Mouse (Mus musculus) ES-Bruce4 (cell line): Measurements from ENCODE around the gene Stoml3. TPM values are rescaled to one million over a fixed set of nuclear protein-coding genes. Genes with fewer than 3 reads are reported as not detected.

Source experiments
- H3K27ac ChIP-seq: 2 replicates; pipeline ENCODE4 v1.5.1; 2012; ENCODE audit warnings: low read length, inconsistent platforms; ENCODE audit not compliant: insufficient read depth
- H3K27me3 ChIP-seq: 2 replicates; pipeline ENCODE4 v1.6.1; 2012; ENCODE audit warnings: mild to moderate bottlenecking, low read length, inconsistent platforms; ENCODE audit not compliant: control insufficient read depth, poor library complexity, insufficient read depth, severe bottlenecking
- H3K36me3 ChIP-seq: 2 replicates; pipeline ENCODE4 v1.6.1; 2012; ENCODE audit warnings: inconsistent platforms, mild to moderate bottlenecking, low read length, moderate library complexity; ENCODE audit not compliant: control insufficient read depth, poor library complexity, insufficient read depth, severe bottlenecking
- H3K4me1 ChIP-seq: one replicate; pipeline ENCODE4 v1.8.1; 2011; ENCODE audit warnings: low read length; ENCODE audit not compliant: control insufficient read depth, insufficient read depth
- H3K4me3 ChIP-seq: 2 replicates; pipeline ENCODE4 v1.5.1; 2011; ENCODE audit warnings: low read depth, mild to moderate bottlenecking, low read length
- H3K9ac ChIP-seq: 2 replicates; pipeline ENCODE4 v1.6.1; 2012; ENCODE audit warnings: low read depth, mild to moderate bottlenecking, inconsistent platforms; ENCODE audit not compliant: poor library complexity, severe bottlenecking
- H3K9me3 ChIP-seq: replicated peaks from 2 replicates; pipeline ENCODE4 v1.6.1; 2012; ENCODE audit warnings: mild to moderate bottlenecking, low read length, inconsistent platforms; ENCODE audit not compliant: control insufficient read depth, poor library complexity, insufficient read depth, severe bottlenecking
- CTCF ChIP-seq: IDR thresholded peaks from one replicate; pipeline ENCODE4 v1.8.1; 2011; ENCODE audit warnings: low read depth, low read length
- EP300 ChIP-seq: IDR thresholded peaks from 2 replicates; pipeline ENCODE4 v1.6.1; 2011; ENCODE audit warnings: low read depth, low read length; ENCODE audit not compliant: insufficient read depth
- POLR2A ChIP-seq: IDR thresholded peaks from one replicate; pipeline ENCODE4 v1.8.1; 2011; ENCODE audit warnings: low read length; ENCODE audit not compliant: insufficient read depth
- polyA plus RNA-seq: library from polyadenylated mRNA; stranded (reverse); fragments of >200 nt; gene quantifications from 2 replicates; pipeline ENCODE4 v1.2.4, GENCODE M21; 2011; ENCODE audit warnings: low read depth; ENCODE audit not compliant: missing spikeins, insufficient read depth, insufficient read length

The Stoml3 gene
- polyA plus RNA-seq, 1 experiment: not detected

GRCm38 (mm10) chr3:53467356-53467755 is 21.1 kb upstream of the Stoml3 start:
- Histone ChIP-seq H3K36me3 (peaks cover 9% of the 10 kb centered on the region), H3K9ac (no peak overlapping the region), H3K9me3 (no peaks in the 10 kb centered on the region), H3K27me3 (no peaks in the 10 kb centered on the region), H3K4me1 (peaks cover 2% of the 10 kb centered on the region), H3K4me3 (no peak overlapping the region), H3K27ac (no peak overlapping the region)
- TF ChIP-seq EP300: no peak
- TF ChIP-seq POLR2A: no peak
- TF ChIP-seq CTCF: no peak

- no peak for TF ChIP-seq CTCF
- no peak for TF ChIP-seq POLR2A
- no peak for TF ChIP-seq EP300
- peaks cover 2% of the 10 kb centered on the region for H3K4me1 ChIP-seq
- H3K9ac ChIP-seq: no peak overlapping the region
- no peak overlapping the region for H3K4me3 ChIP-seq
- H3K27me3 ChIP-seq: no peaks in the 10 kb centered on the region
- H3K36me3 ChIP-seq: peaks cover 23% of the 10 kb centered on the region
- H3K27ac ChIP-seq: no peak overlapping the region
- no peaks in the 10 kb centered on the region for H3K9me3 ChIP-seq
Measured at GRCm38 (mm10) chr3:53469650-53470049, 18.8 kb upstream of the Stoml3 start.

- TF ChIP-seq POLR2A (no peak), EP300 (no peak), CTCF (no peak)
- Histone ChIP-seq H3K9ac (no peak overlapping the region), H3K27me3 (no peaks in the 10 kb centered on the region), H3K9me3 (no peaks in the 10 kb centered on the region), H3K27ac (no peak overlapping the region), H3K4me3 (no peak overlapping the region), H3K4me1 (peaks cover 2% of the 10 kb centered on the region), H3K36me3 (peaks cover 34% of the 10 kb centered on the region)
Measured at GRCm38 (mm10) chr3:53472061-53472460, 16.4 kb upstream of the Stoml3 start.

- Histone ChIP-seq H3K9me3 (no peaks in the 10 kb centered on the region), H3K4me1 (peaks cover 1% of the 10 kb centered on the region), H3K9ac (no peak overlapping the region), H3K27me3 (no peaks in the 10 kb centered on the region), H3K4me3 (no peak overlapping the region), H3K36me3 (peaks cover 34% of the 10 kb centered on the region), H3K27ac (no peak overlapping the region)
- no peak for TF ChIP-seq CTCF
- no peak for TF ChIP-seq EP300
- TF ChIP-seq POLR2A: no peak
Measured at GRCm38 (mm10) chr3:53474179-53474578, 14.3 kb upstream of the Stoml3 start.

GRCm38 (mm10) chr3:53475889-53476288 is 12.6 kb upstream of the Stoml3 start:
- H3K27ac ChIP-seq: no peak overlapping the region
- peaks cover 34% of the 10 kb centered on the region for H3K36me3 ChIP-seq
- no peaks in the 10 kb centered on the region for H3K4me1 ChIP-seq
- H3K27me3 ChIP-seq: no peaks in the 10 kb centered on the region
- no peak overlapping the region for H3K4me3 ChIP-seq
- TF ChIP-seq POLR2A: no peak
- TF ChIP-seq CTCF: peak; percentile 67
- H3K9ac ChIP-seq: no peak overlapping the region
- no peaks in the 10 kb centered on the region for H3K9me3 ChIP-seq

- Histone ChIP-seq H3K36me3 (peaks cover 26% of the 10 kb centered on the region), H3K27me3 (no peaks in the 10 kb centered on the region), H3K4me1 (no peaks in the 10 kb centered on the region), H3K9me3 (no peaks in the 10 kb centered on the region), H3K9ac (no peak overlapping the region), H3K4me3 (no peak overlapping the region), H3K27ac (no peak overlapping the region)
- TF ChIP-seq CTCF: no peak
Measured at GRCm38 (mm10) chr3:53477468-53477867, 11.0 kb upstream of the Stoml3 start.
